Mouse (Mus musculus): ENCODE data around the gene Sdha. TPM values are rescaled to one million over a fixed set of nuclear protein-coding genes. Genes with fewer than 3 reads are reported as not detected.

Gene Sdha
- polyA plus RNA-seq (2012; rRNA removed): 80.8 and 116 TPM in 2 replicates

GRCm38 (mm10) chr13:74349566-74350434 is at the start of gene Sdha, which contains the start of gene Ccdc127:
Gene Sdha, minus strand, starts transcription at chr13:74350280.
Gene Ccdc127, plus strand, starts transcription at chr13:74350309.

DNA sequence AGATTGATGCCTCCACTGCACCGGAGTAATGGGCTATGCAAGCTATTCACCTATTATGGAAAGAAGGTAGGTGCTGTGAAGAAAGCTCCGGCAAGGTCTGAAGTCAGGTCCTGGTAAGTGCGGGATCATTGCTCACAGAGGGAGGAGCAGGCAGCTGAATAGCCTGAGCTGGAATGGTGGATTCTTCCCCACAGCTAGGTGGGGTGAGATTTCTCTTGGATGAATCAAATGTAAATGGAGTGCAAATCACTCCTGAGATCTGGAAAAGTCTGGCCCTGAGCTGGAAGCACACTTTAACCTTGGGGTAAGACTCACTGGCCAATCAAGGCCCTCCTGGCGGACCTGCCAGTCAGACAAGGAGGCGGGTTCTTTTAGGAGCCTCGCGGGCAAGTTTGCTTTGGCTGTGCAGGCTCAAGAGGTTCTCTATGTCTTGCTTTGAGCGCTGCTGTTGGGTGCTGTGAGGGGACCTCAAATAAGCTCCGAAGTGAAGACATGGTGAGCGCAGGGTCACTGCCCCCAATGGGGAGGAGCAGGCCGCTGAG is 49.3 kb upstream of the Sdha start, which contains the start of gene Ftl1-ps1:
Gene Ftl1-ps1, plus strand, starts transcription at position 397 of the 542 bp plus-strand sequence.

GRCm38 (mm10) chr13:74390371-74390990 is 40.4 kb upstream of the Sdha start, which contains the start of gene Zfp72:
Gene Zfp72, minus strand, starts transcription at chr13:74390836.

GRCm38 (mm10) chr13:74363859-74364235 is 13.8 kb upstream of the Sdha start, which contains the start of gene Lrrc14b:
Gene Lrrc14b, minus strand, starts transcription at chr13:74364005.

GRCm38 (mm10) chr13:74317170-74317849 is 32.8 kb downstream of the Sdha start, which contains the start of gene Pdcd6:
Gene Pdcd6, minus strand, starts transcription at chr13:74317580.

DNA sequence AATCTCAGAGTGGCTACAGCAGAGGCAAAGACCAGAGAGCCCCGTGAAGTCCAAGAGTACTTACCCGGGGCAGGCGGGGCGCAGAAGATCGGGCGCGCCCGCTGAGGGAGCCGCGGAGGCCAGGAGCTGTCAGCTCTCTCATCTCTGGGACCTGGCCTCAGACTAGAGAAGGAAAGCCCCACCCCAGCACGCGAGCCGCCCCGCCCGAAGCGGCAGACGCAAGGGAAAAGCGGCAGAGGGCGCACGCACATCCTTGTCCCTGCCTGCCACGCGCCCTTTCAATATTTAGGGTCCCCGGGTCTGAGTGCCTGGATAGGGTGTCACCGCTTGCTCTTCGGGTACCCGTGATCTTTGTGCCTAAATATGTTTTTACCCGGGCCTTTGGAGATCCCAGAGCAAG is 57.9 kb downstream of the Sdha start, which contains the start of gene Ahrr:
Gene Ahrr, minus strand, starts transcription at position 165 of the 400 bp plus-strand sequence.

Other genes with a start within 250 kb of the Sdha start
- 117 and 152 TPM in 2 replicates for gene Slc9a3, start 228.8 kb downstream of the Sdha start, polyA plus RNA-seq (2012; rRNA removed)
- 32.9 and 34.1 TPM in 2 replicates for gene Exoc3, start 141.5 kb downstream of the Sdha start, polyA plus RNA-seq (2012; rRNA removed)
- 1.0 and 2.5 TPM in 2 replicates for gene Ahrr, start 57.9 kb downstream of the Sdha start, polyA plus RNA-seq (2012; rRNA removed)
- 72.8 and 84.9 TPM in 2 replicates for gene Pdcd6, start 32.7 kb downstream of the Sdha start, polyA plus RNA-seq (2012; rRNA removed)
- gene Ccdc127, start within 50 bp of the Sdha start, polyA plus RNA-seq (2012; rRNA removed): 1.5 and 1.9 TPM in 2 replicates
- gene Lrrc14b, start 13.7 kb upstream of the Sdha start, polyA plus RNA-seq (2012; rRNA removed): 0.10 and 0.40 TPM in 2 replicates
- gene Zfp72, start 40.6 kb upstream of the Sdha start, polyA plus RNA-seq (2012; rRNA removed): 0.10 and 0.13 TPM in 2 replicates
- gene Ftl1-ps1, start 49.4 kb upstream of the Sdha start, polyA plus RNA-seq (2012; rRNA removed): 26.3 and 35.4 TPM in 2 replicates
- gene Zfp825, start 143.7 kb upstream of the Sdha start, polyA plus RNA-seq (2012; rRNA removed): 0.38 and 0.50 TPM in 2 replicates

Measured in colon, adult 2 months (tissue).